Mouse (Mus musculus) adrenal gland, postnatal 0 days (tissue): ENCODE results near the gene Gm21650. TPM values are rescaled to one million over a fixed set of nuclear protein-coding genes. Genes with fewer than 3 reads are reported as not detected.

Source experiments
- polyA plus RNA-seq: library from polyadenylated mRNA; unstranded; fragments of >200 nt; fragmentation: Nextera tagmentation; extraction: Ambion mirVana; gene quantifications from 2 replicates; pipeline ENCODE4 v1.2.1, GENCODE M21; 2015

Gm21650 gene
- polyA plus RNA-seq = not detected in 2 replicates

GRCm38 (mm10) chrY:77692508-77692907 lies at the start of gene Gm21650:
Gene Gm21650 (plus strand): TSS chrY:77692808.

